Comparison of ENCODE assay signal across 7 mouse cellular contexts in genomic region chr7:81934806-81935205, GRCm38 (mm10). TPM values are rescaled to one million over a fixed set of nuclear protein-coding genes. Genes with fewer than 3 reads are reported as not detected.
A peak's percentile ranks its signal among the peaks of the same experiment; 100 is the strongest.
DNase-seq lines count a peak whose midpoint lies in the region; ATAC-seq lines count a peak whose summit lies in the region.

No protein-coding gene starts in this region.

- no peak for DNase-seq in lung, postnatal 36 days
- no peak for DNase-seq in urinary bladder, postnatal 14 days (ENCODE audit: low spot score)
- no peak for DNase-seq in urinary bladder, postnatal 36 days (ENCODE audit: low spot score in 2 of 2)

- H3K27me3 ChIP-seq in lung, embryonic 16.5 days (ENCODE audit: control insufficient read depth, insufficient read depth, low read depth, low read length) = peaks cover 32% of the 10 kb centered on the region
- H3K27me3 ChIP-seq in forebrain, embryonic 13.5 days = no peaks in the 10 kb centered on the region
- peaks cover 4% of the 10 kb centered on the region; the same call in 1 of the 2 replicates for H3K27me3 ChIP-seq in limb, embryonic 13.5 days
- no peaks in the 10 kb centered on the region for H3K27me3 ChIP-seq in stomach, embryonic 14.5 days (ENCODE audit: control insufficient read depth, insufficient read depth, low read length)

- no peak for ATAC-seq in lung, embryonic 16.5 days (ENCODE audit: low read depth)
- no peak for ATAC-seq in forebrain, embryonic 13.5 days
- ATAC-seq in limb, embryonic 13.5 days (ENCODE audit: low FRiP score, low read depth) = peak; percentile 10; the same call in 1 of the 2 replicates
- no peak for ATAC-seq in stomach, embryonic 14.5 days (ENCODE audit: insufficient number of reproducible peaks, insufficient read depth, low FRiP score, low read depth)

- H3K9ac ChIP-seq in lung, embryonic 16.5 days (ENCODE audit: low read length) = peak overlapping the region; percentile 80
- peak overlapping the region; percentile 98 for H3K9ac ChIP-seq in forebrain, embryonic 13.5 days
- peak overlapping the region; percentile 94 for H3K9ac ChIP-seq in limb, embryonic 13.5 days
- peak overlapping the region; percentile 63 for H3K9ac ChIP-seq in stomach, embryonic 14.5 days (replicated peaks; ENCODE audit: low read depth, low read length)

- H3K4me1 ChIP-seq in lung, embryonic 16.5 days (replicated peaks; ENCODE audit: control insufficient read depth, insufficient read depth, low read length) = no peaks in the 10 kb centered on the region; the same call in 1 of the 2 replicates
- peaks cover 30% of the 10 kb centered on the region for H3K4me1 ChIP-seq in forebrain, embryonic 13.5 days
- H3K4me1 ChIP-seq in limb, embryonic 13.5 days = peaks cover 15% of the 10 kb centered on the region
- peaks cover 8% of the 10 kb centered on the region; the same call in 1 of the 2 replicates for H3K4me1 ChIP-seq in stomach, embryonic 14.5 days (ENCODE audit: control insufficient read depth, insufficient read depth, low read length)

- peak overlapping the region; percentile 87 for H3K4me2 ChIP-seq in lung, embryonic 16.5 days (ENCODE audit: low read depth, low read length)
- peak overlapping the region; percentile 75 for H3K4me2 ChIP-seq in forebrain, embryonic 13.5 days
- H3K4me2 ChIP-seq in limb, embryonic 13.5 days (replicated peaks) = peak overlapping the region; percentile 89
- peak overlapping the region; percentile 77 for H3K4me2 ChIP-seq in stomach, embryonic 14.5 days (replicated peaks; ENCODE audit: low read depth, low read length)

- H3K27ac ChIP-seq in lung, embryonic 16.5 days (ENCODE audit: low read length) = no peak overlapping the region
- H3K27ac ChIP-seq in forebrain, embryonic 13.5 days = peak overlapping the region; percentile 99
- H3K27ac ChIP-seq in limb, embryonic 13.5 days = peak overlapping the region; percentile 97; the same call in 1 of the 2 replicates
- H3K27ac ChIP-seq in stomach, embryonic 14.5 days (ENCODE audit: low read length) = no peak overlapping the region

- WGBS in lung, embryonic 16.5 days = 12% methylated on average over 5 of the region's 5 CpGs
- 3% methylated on average over 5 of the region's 5 CpGs for WGBS in forebrain, embryonic 13.5 days
- whole genome bisulfite sequencing in limb, embryonic 13.5 days = 5% methylated on average over 5 of the region's 5 CpGs
- 10% methylated on average over 5 of the region's 5 CpGs for WGBS in stomach, embryonic 14.5 days

- no peaks in the 10 kb centered on the region for H3K36me3 ChIP-seq in lung, embryonic 16.5 days (ENCODE audit: control insufficient read depth, insufficient read depth, low read length)
- H3K36me3 ChIP-seq in forebrain, embryonic 13.5 days (ENCODE audit: poor library complexity, severe bottlenecking) = no peaks in the 10 kb centered on the region
- H3K36me3 ChIP-seq in limb, embryonic 13.5 days = no peaks in the 10 kb centered on the region
- no peaks in the 10 kb centered on the region for H3K36me3 ChIP-seq in stomach, embryonic 14.5 days (ENCODE audit: control insufficient read depth, insufficient read depth, low read length)

- peak overlapping the region; percentile 77 for H3K4me3 ChIP-seq in lung, embryonic 16.5 days (ENCODE audit: low read length)
- H3K4me3 ChIP-seq in forebrain, embryonic 13.5 days = peak overlapping the region; percentile 87
- H3K4me3 ChIP-seq in limb, embryonic 13.5 days = peak overlapping the region; percentile 93
- H3K4me3 ChIP-seq in stomach, embryonic 14.5 days (ENCODE audit: low read depth, low read length) = peak overlapping the region; percentile 63

- no peaks in the 10 kb centered on the region for H3K9me3 ChIP-seq in lung, embryonic 16.5 days (ENCODE audit: control insufficient read depth, low read length)
- H3K9me3 ChIP-seq in forebrain, embryonic 13.5 days (replicated peaks) = no peaks in the 10 kb centered on the region
- no peaks in the 10 kb centered on the region for H3K9me3 ChIP-seq in limb, embryonic 13.5 days
- H3K9me3 ChIP-seq in stomach, embryonic 14.5 days (ENCODE audit: control insufficient read depth, low read depth, low read length) = no peaks in the 10 kb centered on the region

RNA-seq across cellular contexts. Expression of gene Hdgfl3, which starts 0.5 kb away (rescaled TPM):
- 6.6 and 7.4 TPM in 2 replicates for polyA plus RNA-seq in lung, embryonic 16.5 days (2015; fragmentation: Nextera tagmentation; extraction: Ambion mirVana)
- polyA plus RNA-seq in forebrain, embryonic 13.5 days (2015; fragmentation: Nextera tagmentation; extraction: Ambion mirVana) = 51.3 and 55.3 TPM in 2 replicates
- polyA plus RNA-seq in limb, embryonic 13.5 days (2015; fragmentation: Nextera tagmentation; extraction: Ambion mirVana) = 24.5 and 26.9 TPM in 2 replicates
- 20.2 and 20.5 TPM in 2 replicates for polyA plus RNA-seq in stomach, embryonic 14.5 days (2014; fragmentation: Nextera tagmentation; extraction: Ambion mirVana)

RNA-seq across cellular contexts. Expression of gene Bnc1, which starts 57.3 kb away (rescaled TPM):
- 1.1 and 1.7 TPM in 2 replicates for polyA plus RNA-seq in lung, embryonic 16.5 days (2015; fragmentation: Nextera tagmentation; extraction: Ambion mirVana)
- not detected in 2 replicates for polyA plus RNA-seq in forebrain, embryonic 13.5 days (2015; fragmentation: Nextera tagmentation; extraction: Ambion mirVana)
- polyA plus RNA-seq in limb, embryonic 13.5 days (2015; fragmentation: Nextera tagmentation; extraction: Ambion mirVana) = 2.2 and 2.3 TPM in 2 replicates
- 5.3 and 5.9 TPM in 2 replicates for polyA plus RNA-seq in stomach, embryonic 14.5 days (2014; fragmentation: Nextera tagmentation; extraction: Ambion mirVana)

Comparison
In these comparisons a context has a peak if more than half of its experiments do, and no peak if none do; other contexts are left out.
1. H3K27ac ChIP-seq: peak in forebrain, embryonic 13.5 days (single experiment) and limb, embryonic 13.5 days (single experiment); none in lung, embryonic 16.5 days (single experiment) and stomach, embryonic 14.5 days (single experiment).
2. Peak in every context shown above with its lines, with median percentiles within 50 percentile points of each other: H3K4me2 ChIP-seq, H3K4me3 ChIP-seq and H3K9ac ChIP-seq.